ENCODE assay signal across 11 mouse cellular contexts in the genomic region with DNA sequence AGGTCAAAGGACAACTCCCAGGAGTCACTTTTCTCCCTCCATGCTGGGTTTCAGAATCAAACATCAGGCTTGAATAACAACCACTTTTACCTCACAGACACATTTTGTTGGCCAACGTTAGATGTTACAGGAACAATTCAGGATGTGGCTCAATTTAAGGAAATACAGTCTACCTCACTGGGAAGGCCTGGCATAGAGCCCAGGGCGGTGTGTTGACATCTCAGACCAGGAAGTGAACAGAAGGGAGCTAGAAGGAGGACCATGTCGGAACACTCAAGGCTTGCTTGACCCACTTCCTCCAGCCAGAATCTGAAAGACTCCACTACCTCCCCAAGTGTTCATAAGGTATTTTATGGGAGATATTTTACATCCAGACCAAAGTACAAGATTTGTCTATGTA. TPM values are rescaled to one million over a fixed set of nuclear protein-coding genes. Genes with fewer than 3 reads are reported as not detected.
A peak's percentile ranks its signal among the peaks of the same experiment; 100 is the strongest.
DNase-seq lines count a peak whose midpoint lies in the region; ATAC-seq and TF ChIP-seq lines count a peak whose summit lies in the region.
"Had no signal": no experiment of that assay in that cellular context is flagged by ENCODE, and none has a peak within 500 bp of the region (broad histone marks: within the 10 kb centered on the region; RNA-seq: fewer than 3 reads in every experiment).

No protein-coding gene starts in this region.

- H3K27ac ChIP-seq in liver, postnatal 0 days (ENCODE audit: low read depth) = no peak overlapping the region
- peak overlapping the region; percentile 9; the same call in 1 of the 2 replicates for H3K27ac ChIP-seq in bone marrow, adult 2 months (ENCODE audit: control insufficient read depth, insufficient read depth, low read depth, low read length, poor library complexity)
- no peak overlapping the region for H3K27ac ChIP-seq in intestine, embryonic 16.5 days (ENCODE audit: low read length)
- no peak overlapping the region for H3K27ac ChIP-seq in hindbrain, embryonic 16.5 days (ENCODE audit: low read depth, low read length)
- H3K27ac ChIP-seq: hindbrain, embryonic 15.5 days; macrophage had no signal

- H3K27me3 ChIP-seq in liver, postnatal 0 days (ENCODE audit: insufficient read depth, low read length) = no peaks in the 10 kb centered on the region
- H3K27me3 ChIP-seq in intestine, embryonic 16.5 days (replicated peaks; ENCODE audit: control insufficient read depth, insufficient read depth, low read length) = no peaks in the 10 kb centered on the region
- no peaks in the 10 kb centered on the region for H3K27me3 ChIP-seq in hindbrain, embryonic 16.5 days (replicated peaks; ENCODE audit: control insufficient read depth, insufficient read depth, low read length)
- H3K27me3 ChIP-seq: hindbrain, embryonic 15.5 days had no signal

- DNase-seq in liver, postnatal 0 days = peak; percentile 59
- no peak for DNase-seq in liver
- peak; percentile 75 for DNase-seq in kidney, postnatal 10 days
- DNase-seq in lung, postnatal 4 days = peak; percentile 88 to 90
- no peak for DNase-seq in right cerebral cortex, postnatal 25 days

- peak; percentile 60; the same call in 1 of the 2 replicates for ATAC-seq in liver, postnatal 0 days
- no peak for ATAC-seq in intestine, embryonic 16.5 days
- ATAC-seq in hindbrain, embryonic 16.5 days = no peak

- peaks cover 10% of the 10 kb centered on the region; the same call in 1 of the 2 replicates for H3K4me1 ChIP-seq in liver, postnatal 0 days (ENCODE audit: insufficient read depth)
- no peaks in the 10 kb centered on the region; the same call in 1 of the 2 replicates for H3K4me1 ChIP-seq in bone marrow, adult 2 months (ENCODE audit: control insufficient read depth, insufficient read depth, low read length)
- H3K4me1 ChIP-seq in intestine, embryonic 16.5 days (ENCODE audit: control insufficient read depth, insufficient read depth, low read length) = no peaks in the 10 kb centered on the region
- H3K4me1 ChIP-seq in hindbrain, embryonic 16.5 days (ENCODE audit: control insufficient read depth, insufficient read depth, low read depth, low read length) = no peaks in the 10 kb centered on the region
- H3K4me1 ChIP-seq: hindbrain, embryonic 15.5 days had no signal

- H3K36me3 ChIP-seq in liver, postnatal 0 days (replicated peaks; ENCODE audit: insufficient read depth, low read length) = no peaks in the 10 kb centered on the region
- no peaks in the 10 kb centered on the region for H3K36me3 ChIP-seq in intestine, embryonic 16.5 days (ENCODE audit: control insufficient read depth, insufficient read depth, low read length)
- H3K36me3 ChIP-seq in hindbrain, embryonic 16.5 days (ENCODE audit: control insufficient read depth, insufficient read depth, low read length) = no peaks in the 10 kb centered on the region
- H3K36me3 ChIP-seq: G1E; hindbrain, embryonic 15.5 days had no signal

- WGBS in liver, postnatal 0 days (ENCODE audit: insufficient replicate concordance) = 28% methylated on average over 3 of the region's 3 CpGs
- WGBS in bone marrow, adult 2 months = 13% methylated on average over 3 of the region's 3 CpGs
- WGBS in intestine, embryonic 16.5 days = 60% methylated on average over 3 of the region's 3 CpGs
- WGBS in hindbrain, embryonic 16.5 days = 62% methylated on average over 3 of the region's 3 CpGs

- H3K9me3 ChIP-seq in liver, postnatal 0 days (ENCODE audit: low read length) = no peaks in the 10 kb centered on the region
- H3K9me3 ChIP-seq in intestine, embryonic 16.5 days (ENCODE audit: control insufficient read depth, low read length) = no peaks in the 10 kb centered on the region
- no peaks in the 10 kb centered on the region for H3K9me3 ChIP-seq in hindbrain, embryonic 16.5 days (ENCODE audit: control insufficient read depth, low read length)
- H3K9me3 ChIP-seq: G1E; hindbrain, embryonic 15.5 days had no signal

- H3K9ac ChIP-seq in liver, postnatal 0 days (replicated peaks) = no peak overlapping the region
- H3K9ac ChIP-seq in intestine, embryonic 16.5 days (ENCODE audit: low read depth, low read length) = no peak overlapping the region
- no peak overlapping the region for H3K9ac ChIP-seq in hindbrain, embryonic 16.5 days (ENCODE audit: low read depth, low read length)
- H3K9ac ChIP-seq: hindbrain, embryonic 15.5 days had no signal

- no peak overlapping the region for H3K4me3 ChIP-seq in liver, postnatal 0 days (ENCODE audit: low read depth, low read length)
- no peak overlapping the region for H3K4me3 ChIP-seq in bone marrow, adult 2 months (replicated peaks; ENCODE audit: control insufficient read depth, low read depth, low read length)
- H3K4me3 ChIP-seq in intestine, embryonic 16.5 days (ENCODE audit: low read length) = no peak overlapping the region
- H3K4me3 ChIP-seq in hindbrain, embryonic 16.5 days (ENCODE audit: low read length) = no peak overlapping the region
- H3K4me3 ChIP-seq: hindbrain, embryonic 15.5 days had no signal

- no peak overlapping the region for H3K4me2 ChIP-seq in liver, postnatal 0 days (ENCODE audit: low read depth, low read length)
- no peak overlapping the region for H3K4me2 ChIP-seq in intestine, embryonic 16.5 days (ENCODE audit: low read depth, low read length)
- no peak overlapping the region for H3K4me2 ChIP-seq in hindbrain, embryonic 16.5 days (ENCODE audit: low read length)
- H3K4me2 ChIP-seq: hindbrain, embryonic 15.5 days had no signal

- no peak for TF ChIP-seq POLR2A in bone marrow, adult 2 months (IDR thresholded peaks at IDR 0.05; ENCODE audit: borderline replicate concordance, control insufficient read depth, low read depth, low read length)

- TF ChIP-seq EP300 in liver, postnatal 0 days (IDR thresholded peaks at IDR 0.05; ENCODE audit: low read depth) = peak; percentile 32

- no peak for TF ChIP-seq CTCF in liver, postnatal 0 days (IDR thresholded peaks at IDR 0.05; ENCODE audit: low read depth)
- TF ChIP-seq CTCF in bone marrow, adult 2 months (IDR thresholded peaks at IDR 0.05; ENCODE audit: control insufficient read depth, insufficient read depth, low read length) = no peak

RNA-seq across cellular contexts. Expression of a gene that starts 7.4 kb away (rescaled TPM):
- 15.8 and 17.7 TPM in 2 replicates for polyA plus RNA-seq in liver, postnatal 0 days (2015; fragmentation: Nextera tagmentation; extraction: Ambion mirVana)
- 136 TPM in 2 replicates for polyA plus RNA-seq in bone marrow, adult 2 months (2011; ENCODE audit: insufficient read depth, insufficient read length, low replicate concordance, missing spikeins)
- polyA plus RNA-seq in intestine, embryonic 16.5 days (2015; fragmentation: Nextera tagmentation; extraction: Ambion mirVana) = 16.1 and 19.1 TPM in 2 replicates
- 23.9 and 25.5 TPM in 2 replicates for polyA plus RNA-seq in hindbrain, embryonic 16.5 days (2015; fragmentation: Nextera tagmentation; extraction: Ambion mirVana)

RNA-seq across cellular contexts. Expression of a gene that starts 45.1 kb away (rescaled TPM):
- 7.1 and 7.5 TPM in 2 replicates for polyA plus RNA-seq in liver, postnatal 0 days (2015; fragmentation: Nextera tagmentation; extraction: Ambion mirVana)
- 21.3 and 38.6 TPM in 2 replicates for polyA plus RNA-seq in bone marrow, adult 2 months (2011; ENCODE audit: insufficient read depth, insufficient read length, low replicate concordance, missing spikeins)
- polyA plus RNA-seq in intestine, embryonic 16.5 days (2015; fragmentation: Nextera tagmentation; extraction: Ambion mirVana) = 11.9 and 12.1 TPM in 2 replicates
- 23.8 and 24.5 TPM in 2 replicates for polyA plus RNA-seq in hindbrain, embryonic 16.5 days (2015; fragmentation: Nextera tagmentation; extraction: Ambion mirVana)

Comparison
In these comparisons a context has a peak if more than half of its experiments do, and no peak if none do; other contexts are left out.
1. DNase-seq: peak in liver, postnatal 0 days (single experiment), kidney, postnatal 10 days (single experiment) and lung, postnatal 4 days (2 of 2); none in liver (single experiment) and right cerebral cortex, postnatal 25 days (single experiment).